Mouse (Mus musculus) ES-Bruce4 (cell line): ENCODE results near the gene Zfp704. TPM values are rescaled to one million over a fixed set of nuclear protein-coding genes. Genes with fewer than 3 reads are reported as not detected.
"Not testable (repeated sequence)": the region's sequence is repeated elsewhere in the genome, so short reads cannot be mapped to it uniquely, and the experiment has no call there.

ENCODE experiments used
- H3K27ac ChIP-seq: 2 replicates; pipeline ENCODE4 v1.5.1; 2012; ENCODE audit warnings: low read length, inconsistent platforms; ENCODE audit not compliant: insufficient read depth
- H3K27me3 ChIP-seq: 2 replicates; pipeline ENCODE4 v1.6.1; 2012; ENCODE audit warnings: mild to moderate bottlenecking, low read length, inconsistent platforms; ENCODE audit not compliant: control insufficient read depth, poor library complexity, insufficient read depth, severe bottlenecking
- H3K36me3 ChIP-seq: 2 replicates; pipeline ENCODE4 v1.6.1; 2012; ENCODE audit warnings: inconsistent platforms, mild to moderate bottlenecking, low read length, moderate library complexity; ENCODE audit not compliant: control insufficient read depth, poor library complexity, insufficient read depth, severe bottlenecking
- H3K4me1 ChIP-seq: one replicate; pipeline ENCODE4 v1.8.1; 2011; ENCODE audit warnings: low read length; ENCODE audit not compliant: control insufficient read depth, insufficient read depth
- H3K4me3 ChIP-seq: 2 replicates; pipeline ENCODE4 v1.5.1; 2011; ENCODE audit warnings: low read depth, mild to moderate bottlenecking, low read length
- H3K9ac ChIP-seq: 2 replicates; pipeline ENCODE4 v1.6.1; 2012; ENCODE audit warnings: low read depth, mild to moderate bottlenecking, inconsistent platforms; ENCODE audit not compliant: poor library complexity, severe bottlenecking
- H3K9me3 ChIP-seq: replicated peaks from 2 replicates; pipeline ENCODE4 v1.6.1; 2012; ENCODE audit warnings: mild to moderate bottlenecking, low read length, inconsistent platforms; ENCODE audit not compliant: control insufficient read depth, poor library complexity, insufficient read depth, severe bottlenecking
- CTCF ChIP-seq: IDR thresholded peaks from one replicate; pipeline ENCODE4 v1.8.1; 2011; ENCODE audit warnings: low read depth, low read length
- EP300 ChIP-seq: IDR thresholded peaks from 2 replicates; pipeline ENCODE4 v1.6.1; 2011; ENCODE audit warnings: low read depth, low read length; ENCODE audit not compliant: insufficient read depth
- POLR2A ChIP-seq: IDR thresholded peaks from one replicate; pipeline ENCODE4 v1.8.1; 2011; ENCODE audit warnings: low read length; ENCODE audit not compliant: insufficient read depth
- polyA plus RNA-seq: library from polyadenylated mRNA; stranded (reverse); fragments of >200 nt; gene quantifications from 2 replicates; pipeline ENCODE4 v1.2.4, GENCODE M21; 2011; ENCODE audit warnings: low read depth; ENCODE audit not compliant: missing spikeins, insufficient read depth, insufficient read length

The Zfp704 gene
- polyA plus RNA-seq, 1 experiment: 24.7 TPM

DNA sequence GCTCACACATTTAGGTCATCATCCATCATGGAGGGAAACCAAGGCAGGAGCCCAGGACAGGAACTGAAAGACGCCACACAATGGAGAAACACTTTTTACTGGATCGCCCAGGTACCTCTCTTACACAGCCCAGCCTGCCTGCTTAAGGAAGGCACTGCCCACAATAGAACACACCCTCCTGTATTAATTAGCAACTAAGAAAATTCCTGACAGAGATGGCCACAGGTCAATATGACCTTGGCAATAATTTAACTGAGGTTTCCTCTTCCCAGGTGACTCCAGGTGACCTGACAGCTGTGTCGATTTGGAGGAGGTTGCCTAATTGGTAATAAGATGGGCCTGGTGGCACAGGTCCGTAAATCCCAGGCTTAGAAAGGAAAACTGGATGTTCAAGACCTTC, 33.0 kb downstream of the Zfp704 start:
- Histone ChIP-seq H3K27ac (peak overlapping the region; percentile 55), H3K36me3 (no peaks in the 10 kb centered on the region), H3K9ac (no peak overlapping the region), H3K4me3 (no peak overlapping the region), H3K4me1 (peaks cover 10% of the 10 kb centered on the region), H3K9me3 (no peaks in the 10 kb centered on the region), H3K27me3 (no peaks in the 10 kb centered on the region)
- TF ChIP-seq CTCF (no peak), POLR2A (no peak), EP300 (no peak)

GRCm38 (mm10) chr3:9574305-9574704, 35.6 kb downstream of the Zfp704 start:
- H3K27me3 ChIP-seq: no peaks in the 10 kb centered on the region
- TF ChIP-seq CTCF (no peak), EP300 (no peak), POLR2A (no peak)
- no peaks in the 10 kb centered on the region for H3K36me3 ChIP-seq
- no peak overlapping the region for H3K9ac ChIP-seq
- peaks cover 12% of the 10 kb centered on the region for H3K4me1 ChIP-seq
- H3K27ac ChIP-seq: no peak overlapping the region
- no peaks in the 10 kb centered on the region for H3K9me3 ChIP-seq
- no peak overlapping the region for H3K4me3 ChIP-seq

GRCm38 (mm10) chr3:9573581-9573980, 36.3 kb downstream of the Zfp704 start:
- Histone ChIP-seq H3K9ac (no peak overlapping the region), H3K4me1 (peaks cover 12% of the 10 kb centered on the region), H3K4me3 (no peak overlapping the region), H3K27me3 (no peaks in the 10 kb centered on the region), H3K36me3 (no peaks in the 10 kb centered on the region), H3K27ac (no peak overlapping the region), H3K9me3 (no peaks in the 10 kb centered on the region)
- no peak for TF ChIP-seq CTCF

- H3K4me1 ChIP-seq: peaks cover 14% of the 10 kb centered on the region
- H3K27ac ChIP-seq: no peak overlapping the region
- no peaks in the 10 kb centered on the region for H3K36me3 ChIP-seq
- H3K9ac ChIP-seq: no peak overlapping the region
- H3K9me3 ChIP-seq: no peaks in the 10 kb centered on the region
- no peaks in the 10 kb centered on the region for H3K27me3 ChIP-seq
- H3K4me3 ChIP-seq: no peak overlapping the region
- TF ChIP-seq POLR2A (no peak), EP300 (no peak), CTCF (no peak)
Observed at GRCm38 (mm10) chr3:9572261-9572660, 37.6 kb downstream of the Zfp704 start.

DNA sequence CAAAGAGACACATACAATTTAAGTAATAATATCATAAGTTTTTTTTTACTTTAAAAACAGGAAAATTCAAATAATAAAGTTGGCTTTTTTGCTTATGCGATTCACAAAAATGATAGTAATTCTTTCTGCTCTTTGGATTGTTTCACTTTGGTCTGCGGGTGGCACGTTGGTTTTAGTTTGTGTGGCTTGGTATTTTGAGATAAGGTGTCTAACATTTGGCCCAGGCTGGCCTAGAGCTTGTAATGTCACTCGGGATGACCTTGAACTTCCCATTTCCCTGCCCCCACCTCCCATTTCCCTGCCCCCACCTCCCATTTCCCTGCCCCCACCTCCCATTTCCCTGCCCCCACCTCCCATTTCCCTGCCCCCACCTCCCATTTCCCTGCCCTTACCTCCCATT, 39.1 kb downstream of the Zfp704 start:
- Histone ChIP-seq H3K4me1 (peaks cover 14% of the 10 kb centered on the region), H3K27ac (no peak overlapping the region), H3K9ac (no peak overlapping the region), H3K27me3 (no peaks in the 10 kb centered on the region), H3K36me3 (no peaks in the 10 kb centered on the region), H3K4me3 (no peak overlapping the region), H3K9me3 (no peaks in the 10 kb centered on the region)
- no peak for TF ChIP-seq POLR2A
- no peak for TF ChIP-seq EP300
- no peak for TF ChIP-seq CTCF

DNA sequence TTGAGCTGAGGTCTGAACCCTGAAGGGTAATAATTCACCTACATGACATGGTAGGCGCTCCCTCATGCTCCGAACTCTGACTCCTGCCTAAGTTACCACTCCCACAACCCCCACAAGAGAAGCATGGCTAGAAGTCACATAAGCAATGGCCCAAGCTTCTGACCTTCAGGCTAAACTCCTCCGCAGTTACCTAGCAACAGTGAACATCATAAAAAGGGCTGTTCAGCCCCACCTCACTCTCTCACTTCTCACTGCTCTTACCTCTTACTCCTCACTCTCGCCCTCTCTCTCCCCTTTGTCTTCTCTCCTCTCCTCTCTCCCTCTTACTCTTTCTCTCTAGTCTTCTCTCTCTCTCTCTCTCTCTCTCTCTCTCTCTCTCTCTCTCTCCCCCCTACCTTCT, 40.2 kb downstream of the Zfp704 start:
- not testable (repeated sequence) for H3K4me3 ChIP-seq, H3K36me3 ChIP-seq, H3K27ac ChIP-seq, H3K9me3 ChIP-seq, H3K9ac ChIP-seq, H3K27me3 ChIP-seq
- H3K4me1 ChIP-seq: peaks cover 14% of the 10 kb centered on the region
